Mouse (Mus musculus): ENCODE measurements around the gene Sqstm1.
"Not testable (repeated sequence)": the region's sequence is repeated elsewhere in the genome, so short reads cannot be mapped to it uniquely, and the experiment has no call there.

Sqstm1 gene

GRCm38 (mm10) chr11:50177111-50177510 lies 33.5 kb downstream of the Sqstm1 start:
- no peak for DNase-seq (ENCODE audit: low spot score in 2 of 2)

GRCm38 (mm10) chr11:50176351-50176750 lies 34.3 kb downstream of the Sqstm1 start:
- no peak for DNase-seq (ENCODE audit: low spot score in 2 of 2)

GRCm38 (mm10) chr11:50174730-50175187 lies 35.9 kb downstream of the Sqstm1 start:
- peak; percentile 98 to 99 for DNase-seq (ENCODE audit: low spot score in 2 of 2)

- not testable (repeated sequence) for DNase-seq (ENCODE audit: low spot score in 2 of 2)
Observed at GRCm38 (mm10) chr11:50174111-50174729, 36.4 kb downstream of the Sqstm1 start, which contains the start of gene Mrnip. TSS of gene Mrnip (plus strand) at chr11:50174444.

GRCm38 (mm10) chr11:50168352-50168751 lies 42.3 kb downstream of the Sqstm1 start:
- no peak for DNase-seq (ENCODE audit: low spot score in 2 of 2)

GRCm38 (mm10) chr11:50162338-50163050 lies 48.1 kb downstream of the Sqstm1 start:
- DNase-seq (ENCODE audit: low spot score in 2 of 2): no peak

- DNase-seq (ENCODE audit: low spot score in 2 of 2): peak; percentile 44 to 50
Observed at GRCm38 (mm10) chr11:50161578-50162304, 48.9 kb downstream of the Sqstm1 start.

GRCm38 (mm10) chr11:50159347-50159746 lies 51.3 kb downstream of the Sqstm1 start:
- DNase-seq (ENCODE audit: low spot score in 2 of 2): no peak

GRCm38 (mm10) chr11:50158346-50158745 lies 52.3 kb downstream of the Sqstm1 start:
- DNase-seq (ENCODE audit: low spot score in 2 of 2): no peak

- no peak for DNase-seq (ENCODE audit: low spot score in 2 of 2)
Observed at GRCm38 (mm10) chr11:50156725-50157258, 53.8 kb downstream of the Sqstm1 start.

- no peak for DNase-seq (ENCODE audit: low spot score in 2 of 2)
Observed at GRCm38 (mm10) chr11:50155785-50156184, 54.8 kb downstream of the Sqstm1 start.

GRCm38 (mm10) chr11:50154777-50155520 lies 55.7 kb downstream of the Sqstm1 start:
- no peak for DNase-seq (ENCODE audit: low spot score in 2 of 2)

GRCm38 (mm10) chr11:50154166-50154565 lies 56.5 kb downstream of the Sqstm1 start:
- no peak for DNase-seq (ENCODE audit: low spot score in 2 of 2)

- DNase-seq (ENCODE audit: low spot score in 2 of 2): no peak
Observed at GRCm38 (mm10) chr11:50151374-50151773, 59.3 kb downstream of the Sqstm1 start.

GRCm38 (mm10) chr11:50149603-50150150 lies 61.0 kb downstream of the Sqstm1 start:
- DNase-seq (ENCODE audit: low spot score in 2 of 2): no peak

Measured in spleen, postnatal 36 days (tissue).